Mouse (Mus musculus) neural tube, embryonic 15.5 days (tissue): ENCODE data around the gene Ank2. TPM values are rescaled to one million over a fixed set of nuclear protein-coding genes. Genes with fewer than 3 reads are reported as not detected.
A peak's percentile ranks its signal among the peaks of the same experiment; 100 is the strongest.

Experiments used
- ATAC-seq: fragments of 200-750 bp; cut with Nextera tagmentation; 2 replicates; pipeline ENCODE4 v1.8.0; 2017; ENCODE audit warnings: mild to moderate bottlenecking, moderate TSS enrichment, moderate library complexity; ENCODE audit not compliant: low FRiP score
- H3K27ac ChIP-seq: fragments of 300-500 bp; sonication (generic); replicated peaks from 2 replicates; pipeline ENCODE4 v1.5.1; 2015; ENCODE audit warnings: mild to moderate bottlenecking, inconsistent platforms
- H3K27me3 ChIP-seq: fragments of 300-500 bp; sonication (generic); replicated peaks from 2 replicates; pipeline ENCODE4 v1.6.1; 2015; ENCODE audit warnings: inconsistent platforms
- H3K36me3 ChIP-seq: fragments of 300-500 bp; sonication (generic); 2 replicates; pipeline ENCODE4 v1.6.1; 2015; ENCODE audit warnings: inconsistent platforms
- H3K4me1 ChIP-seq: fragments of 300-500 bp; sonication (generic); 2 replicates; pipeline ENCODE4 v1.6.1; 2015; ENCODE audit warnings: inconsistent platforms
- H3K4me2 ChIP-seq: fragments of 300-500 bp; sonication (generic); 2 replicates; pipeline ENCODE4 v1.6.1; 2015; ENCODE audit warnings: inconsistent platforms, mild to moderate bottlenecking, moderate library complexity
- H3K4me3 ChIP-seq: fragments of 300-500 bp; sonication (generic); replicated peaks from 2 replicates; pipeline ENCODE4 v1.5.1; 2015; ENCODE audit warnings: mild to moderate bottlenecking, inconsistent platforms
- H3K9ac ChIP-seq: fragments of 300-500 bp; sonication (generic); replicated peaks from 2 replicates; pipeline ENCODE4 v1.6.1; 2015; ENCODE audit warnings: mild to moderate bottlenecking, inconsistent platforms
- H3K9me3 ChIP-seq: fragments of 300-500 bp; sonication (generic); replicated peaks from 2 replicates; pipeline ENCODE4 v1.6.1; 2016; ENCODE audit warnings: inconsistent platforms
- WGBS: fragments of 180-500 bp; shearing (Covaris S2); methylation state at CpG from one replicate; pipeline ENCODE4 v1.1.7; 2015; ENCODE audit warnings: mixed read lengths; 5-methylcytosine and 5-hydroxymethylcytosine counted together
- polyA plus RNA-seq: library from polyadenylated mRNA; unstranded; fragments of >200 nt; fragmentation: Nextera tagmentation; extraction: Ambion mirVana; gene quantifications from 2 replicates; pipeline ENCODE4 v1.2.1, GENCODE M21; 2015

The Ank2 gene
- polyA plus RNA-seq, 1 experiment from 2014 or later = 166 TPM

GRCm38 (mm10) chr3:127453254-127453653, 45.9 kb downstream of the Ank2 start:
- no peak overlapping the region for H3K4me2 ChIP-seq
- no peak overlapping the region for H3K27ac ChIP-seq
- no peak overlapping the region for H3K4me3 ChIP-seq
- no peaks in the 10 kb centered on the region for H3K4me1 ChIP-seq
- H3K36me3 ChIP-seq = no peaks in the 10 kb centered on the region
- H3K9me3 ChIP-seq = no peaks in the 10 kb centered on the region
- 80% methylated on average over 6 of the region's 6 CpGs for WGBS
- ATAC-seq = no peak
- no peaks in the 10 kb centered on the region for H3K27me3 ChIP-seq
- no peak overlapping the region for H3K9ac ChIP-seq

GRCm38 (mm10) chr3:127452233-127452632, 46.9 kb downstream of the Ank2 start:
- Histone ChIP-seq H3K9me3 (no peaks in the 10 kb centered on the region), H3K4me3 (no peak overlapping the region), H3K9ac (no peak overlapping the region), H3K27ac (no peak overlapping the region), H3K27me3 (no peaks in the 10 kb centered on the region), H3K4me1 (no peaks in the 10 kb centered on the region), H3K36me3 (no peaks in the 10 kb centered on the region), H3K4me2 (no peak overlapping the region)
- 69% methylated on average over 13 of the region's 13 CpGs for WGBS
- no peak for ATAC-seq

GRCm38 (mm10) chr3:127451741-127452140, 47.4 kb downstream of the Ank2 start:
- no peaks in the 10 kb centered on the region for H3K36me3 ChIP-seq
- WGBS = 79% methylated on average over 9 of the region's 9 CpGs
- H3K4me1 ChIP-seq = no peaks in the 10 kb centered on the region
- no peak for ATAC-seq
- H3K4me3 ChIP-seq = no peak overlapping the region
- H3K9ac ChIP-seq = no peak overlapping the region
- H3K27ac ChIP-seq = no peak overlapping the region
- no peaks in the 10 kb centered on the region for H3K9me3 ChIP-seq
- no peak overlapping the region for H3K4me2 ChIP-seq
- no peaks in the 10 kb centered on the region for H3K27me3 ChIP-seq

- Histone ChIP-seq H3K4me1 (no peaks in the 10 kb centered on the region), H3K9ac (no peak overlapping the region), H3K4me2 (no peak overlapping the region), H3K27me3 (no peaks in the 10 kb centered on the region), H3K27ac (no peak overlapping the region), H3K36me3 (no peaks in the 10 kb centered on the region), H3K9me3 (no peaks in the 10 kb centered on the region), H3K4me3 (no peak overlapping the region)
- 6% methylated on average over 3 of the region's 3 CpGs for WGBS
- no peak for ATAC-seq
Observed at GRCm38 (mm10) chr3:127451070-127451469, 48.1 kb downstream of the Ank2 start.

- no peaks in the 10 kb centered on the region for H3K4me1 ChIP-seq
- H3K4me3 ChIP-seq = no peak overlapping the region
- peak; percentile 88 for ATAC-seq
- H3K4me2 ChIP-seq = no peak overlapping the region
- no peak overlapping the region for H3K9ac ChIP-seq
- no peaks in the 10 kb centered on the region for H3K9me3 ChIP-seq
- no peak overlapping the region for H3K27ac ChIP-seq
- WGBS = 38% methylated on average over 5 of the region's 5 CpGs
- no peaks in the 10 kb centered on the region for H3K36me3 ChIP-seq
- no peaks in the 10 kb centered on the region for H3K27me3 ChIP-seq
Observed at GRCm38 (mm10) chr3:127446173-127446572, 53.0 kb downstream of the Ank2 start.

GRCm38 (mm10) chr3:127433291-127433690, 65.9 kb downstream of the Ank2 start:
- no peak for ATAC-seq
- Histone ChIP-seq H3K4me1 (peaks cover 5% of the 10 kb centered on the region; the same call in 1 of the 2 replicates), H3K4me2 (no peak overlapping the region), H3K27ac (no peak overlapping the region), H3K36me3 (no peaks in the 10 kb centered on the region), H3K27me3 (no peaks in the 10 kb centered on the region), H3K9ac (no peak overlapping the region), H3K4me3 (no peak overlapping the region), H3K9me3 (no peaks in the 10 kb centered on the region)
- WGBS = 20% methylated on average over 3 of the region's 3 CpGs

GRCm38 (mm10) chr3:127429866-127430265, 69.3 kb downstream of the Ank2 start:
- no peak overlapping the region for H3K4me2 ChIP-seq
- no peak overlapping the region for H3K27ac ChIP-seq
- no peaks in the 10 kb centered on the region for H3K36me3 ChIP-seq
- no peaks in the 10 kb centered on the region for H3K9me3 ChIP-seq
- H3K9ac ChIP-seq = no peak overlapping the region
- no peaks in the 10 kb centered on the region for H3K27me3 ChIP-seq
- ATAC-seq = no peak
- H3K4me3 ChIP-seq = no peak overlapping the region
- H3K4me1 ChIP-seq = peaks cover 5% of the 10 kb centered on the region; the same call in 1 of the 2 replicates
- WGBS = 56% methylated on average over 13 of the region's 13 CpGs

- no peaks in the 10 kb centered on the region for H3K36me3 ChIP-seq
- no peaks in the 10 kb centered on the region for H3K27me3 ChIP-seq
- H3K4me3 ChIP-seq = no peak overlapping the region
- no peak overlapping the region for H3K27ac ChIP-seq
- H3K9ac ChIP-seq = no peak overlapping the region
- no peaks in the 10 kb centered on the region for H3K9me3 ChIP-seq
- no peak for ATAC-seq
- no peaks in the 10 kb centered on the region for H3K4me1 ChIP-seq
- 88% methylated on average over 3 of the region's 3 CpGs for WGBS
- no peak overlapping the region for H3K4me2 ChIP-seq
Observed at GRCm38 (mm10) chr3:127428527-127428926, 70.6 kb downstream of the Ank2 start.

GRCm38 (mm10) chr3:127416950-127417349, 82.2 kb downstream of the Ank2 start:
- no peak for ATAC-seq
- 81% methylated on average over 4 of the region's 4 CpGs for WGBS

GRCm38 (mm10) chr3:127414438-127414837, 84.7 kb downstream of the Ank2 start:
- WGBS = 57% methylated on average over 1 of the region's 1 CpGs
- Histone ChIP-seq H3K9ac (no peak overlapping the region), H3K9me3 (no peaks in the 10 kb centered on the region), H3K4me1 (peaks cover 3% of the 10 kb centered on the region), H3K27me3 (no peaks in the 10 kb centered on the region), H3K36me3 (no peaks in the 10 kb centered on the region), H3K4me3 (no peak overlapping the region), H3K27ac (no peak overlapping the region), H3K4me2 (no peak overlapping the region)
- no peak for ATAC-seq

More at GRCm38 (mm10) chr3:127416950-127417349, 82.2 kb downstream of the Ank2 start:
- Histone ChIP-seq H3K9me3 (no peaks in the 10 kb centered on the region), H3K27me3 (no peaks in the 10 kb centered on the region), H3K27ac (no peak overlapping the region), H3K36me3 (no peaks in the 10 kb centered on the region), H3K4me3 (no peak overlapping the region), H3K9ac (no peak overlapping the region), H3K4me2 (no peak overlapping the region), H3K4me1 (no peaks in the 10 kb centered on the region)

- 14% methylated on average over 23 of the region's 23 CpGs for WGBS
- Histone ChIP-seq H3K4me1 (peaks cover 39% of the 10 kb centered on the region), H3K9ac (peak overlapping the region; percentile 70), H3K9me3 (no peaks in the 10 kb centered on the region), H3K4me2 (peak overlapping the region; percentile 72), H3K4me3 (peak overlapping the region; percentile 70), H3K27ac (peak overlapping the region; percentile 95), H3K36me3 (no peaks in the 10 kb centered on the region), H3K27me3 (no peaks in the 10 kb centered on the region)
- ATAC-seq = peak; percentile 96
Observed at GRCm38 (mm10) chr3:127408684-127409550, 90.2 kb downstream of the Ank2 start.

- peaks cover 39% of the 10 kb centered on the region for H3K4me1 ChIP-seq
- H3K36me3 ChIP-seq = no peaks in the 10 kb centered on the region
- H3K9me3 ChIP-seq = no peaks in the 10 kb centered on the region
- ATAC-seq = peak; percentile 70
- WGBS = 4% methylated on average over 9 of the region's 9 CpGs
- no peaks in the 10 kb centered on the region for H3K27me3 ChIP-seq
- H3K4me3 ChIP-seq = peak overlapping the region; percentile 70
- H3K27ac ChIP-seq = peak overlapping the region; percentile 95
- H3K4me2 ChIP-seq = peak overlapping the region; percentile 72
- peak overlapping the region; percentile 70 for H3K9ac ChIP-seq
Observed at GRCm38 (mm10) chr3:127407868-127408574, 91.1 kb downstream of the Ank2 start.
